Mouse (Mus musculus): ENCODE data around the gene Dlk2. TPM values are rescaled to one million over a fixed set of nuclear protein-coding genes. Genes with fewer than 3 reads are reported as not detected.

The Dlk2 gene
- polyA plus RNA-seq, 1 experiment from 2014 or later = 1.3 TPM

DNA sequence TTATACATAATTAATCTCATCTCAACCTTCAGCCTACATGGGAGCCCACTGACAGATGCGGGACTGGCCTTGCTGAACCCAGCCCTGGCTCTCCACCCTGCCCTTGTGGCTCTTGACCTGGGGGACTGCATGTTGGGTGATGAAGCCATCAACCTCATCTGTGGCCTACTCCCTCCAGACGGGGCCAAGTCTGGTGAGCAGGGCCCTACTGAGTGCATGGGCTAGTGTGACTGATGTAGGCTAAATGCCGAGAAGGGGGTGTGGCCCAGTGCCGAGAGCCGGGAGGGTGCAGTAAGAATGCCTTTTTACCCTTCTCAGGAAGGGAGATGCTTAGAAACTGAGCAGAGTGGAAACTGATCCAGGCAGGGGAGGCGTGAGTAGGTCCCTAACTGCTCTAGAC, 42.1 kb upstream of the Dlk2 start:
- Histone ChIP-seq H3K9ac (ENCODE audit: low read depth, low read length) (no peak overlapping the region), H3K36me3 (ENCODE audit: control insufficient read depth, insufficient read depth, low read length) (peaks cover 10% of the 10 kb centered on the region; the same call in 1 of the 2 replicates), H3K4me3 (ENCODE audit: low read depth, low read length) (no peak overlapping the region), H3K4me2 (replicated peaks; ENCODE audit: low read depth, low read length) (peak overlapping the region; percentile 99; the same call in 1 of the 2 replicates), H3K4me1 (replicated peaks; ENCODE audit: control insufficient read depth, insufficient read depth, low read length) (peaks cover 9% of the 10 kb centered on the region; the same call in 1 of the 2 replicates), H3K27me3 (ENCODE audit: control insufficient read depth, insufficient read depth, low read length) (peaks cover 9% of the 10 kb centered on the region; the same call in 1 of the 2 replicates), H3K9me3 (ENCODE audit: control insufficient read depth, low read length) (no peaks in the 10 kb centered on the region), H3K27ac (ENCODE audit: low read depth, low read length) (no peak overlapping the region)
- 27% methylated on average over 6 of the region's 6 CpGs for WGBS
- ATAC-seq (ENCODE audit: low FRiP score) (no peak), DNase-seq (ENCODE audit: low spot score) (peak; percentile 11)

DNA sequence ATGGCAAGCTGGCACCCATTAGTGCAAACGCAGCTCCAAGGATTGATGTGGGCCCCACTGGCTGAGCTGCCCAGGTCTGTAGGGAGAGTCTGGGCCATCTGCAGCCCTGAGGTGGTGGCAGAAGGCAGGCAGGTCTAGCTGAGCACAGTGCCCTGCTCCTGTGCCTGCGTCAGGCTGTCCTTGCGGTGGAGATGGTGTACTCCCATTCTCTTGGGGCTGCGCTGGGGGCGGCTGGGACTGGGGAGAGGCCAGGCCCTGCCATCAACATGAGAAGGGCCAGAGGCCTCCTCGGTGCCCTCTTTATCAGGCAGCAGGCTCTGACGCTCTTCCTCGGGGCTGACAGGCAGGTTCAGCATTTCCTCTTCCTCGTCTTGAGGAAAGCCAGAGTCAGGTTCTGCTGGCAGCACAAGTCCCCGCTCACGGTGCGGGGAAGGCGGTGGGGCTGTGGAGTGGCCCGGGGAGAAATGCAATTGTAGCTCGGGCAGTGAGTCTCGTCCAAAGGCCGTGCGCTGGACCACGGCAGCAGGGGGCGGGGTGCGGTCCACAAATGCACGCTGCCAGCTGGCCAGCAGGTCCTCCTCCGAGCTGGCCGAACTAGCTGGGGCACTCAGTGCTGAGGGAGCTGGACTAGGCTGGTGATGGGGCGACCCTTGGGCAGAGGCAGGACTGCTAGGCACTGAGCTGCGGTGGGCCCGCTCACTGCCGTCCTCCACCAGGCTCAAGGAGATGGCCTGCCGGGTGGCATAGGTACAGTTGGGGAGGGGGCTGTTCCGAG, 38.8 kb upstream of the Dlk2 start:
- peaks cover 5% of the 10 kb centered on the region; the same call in 1 of the 2 replicates for H3K4me1 ChIP-seq (replicated peaks; ENCODE audit: control insufficient read depth, insufficient read depth, low read length)
- peaks cover 9% of the 10 kb centered on the region; the same call in 1 of the 2 replicates for H3K27me3 ChIP-seq (ENCODE audit: control insufficient read depth, insufficient read depth, low read length)
- H3K4me3 ChIP-seq (ENCODE audit: low read depth, low read length) = no peak overlapping the region
- 85% methylated on average over 30 of the region's 30 CpGs for WGBS
- no peak overlapping the region for H3K9ac ChIP-seq (ENCODE audit: low read depth, low read length)
- H3K27ac ChIP-seq (ENCODE audit: low read depth, low read length) = no peak overlapping the region
- no peaks in the 10 kb centered on the region for H3K9me3 ChIP-seq (ENCODE audit: control insufficient read depth, low read length)
- no peak for ATAC-seq (ENCODE audit: low FRiP score)
- DNase-seq (ENCODE audit: low spot score) = no peak
- H3K4me2 ChIP-seq (replicated peaks; ENCODE audit: low read depth, low read length) = no peak overlapping the region
- H3K36me3 ChIP-seq (ENCODE audit: control insufficient read depth, insufficient read depth, low read length) = peaks cover 8% of the 10 kb centered on the region; the same call in 1 of the 2 replicates

DNA sequence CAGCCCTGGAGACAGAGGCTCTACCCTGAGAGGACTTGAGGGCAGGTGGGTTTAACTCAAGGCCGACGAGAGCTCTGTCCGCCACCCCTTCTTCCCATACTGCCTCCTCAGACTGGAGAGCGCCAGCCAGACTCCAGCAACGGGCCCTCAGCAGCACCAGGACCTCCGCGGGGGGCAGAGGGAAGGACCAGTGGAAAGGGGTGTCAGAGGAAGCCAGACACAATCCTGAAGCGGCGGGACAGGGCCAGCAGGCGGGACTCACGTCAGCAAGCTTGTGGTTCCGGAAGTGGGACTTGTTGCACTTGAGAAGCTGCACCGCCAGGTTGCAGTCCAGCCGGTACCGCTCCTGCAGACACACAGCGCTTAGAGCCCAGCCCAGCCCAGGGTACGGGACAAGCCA, 37.5 kb upstream of the Dlk2 start:
- WGBS = 91% methylated on average over 17 of the region's 17 CpGs
- ATAC-seq (ENCODE audit: low FRiP score) = no peak
- H3K9ac ChIP-seq (ENCODE audit: low read depth, low read length) = no peak overlapping the region

DNA sequence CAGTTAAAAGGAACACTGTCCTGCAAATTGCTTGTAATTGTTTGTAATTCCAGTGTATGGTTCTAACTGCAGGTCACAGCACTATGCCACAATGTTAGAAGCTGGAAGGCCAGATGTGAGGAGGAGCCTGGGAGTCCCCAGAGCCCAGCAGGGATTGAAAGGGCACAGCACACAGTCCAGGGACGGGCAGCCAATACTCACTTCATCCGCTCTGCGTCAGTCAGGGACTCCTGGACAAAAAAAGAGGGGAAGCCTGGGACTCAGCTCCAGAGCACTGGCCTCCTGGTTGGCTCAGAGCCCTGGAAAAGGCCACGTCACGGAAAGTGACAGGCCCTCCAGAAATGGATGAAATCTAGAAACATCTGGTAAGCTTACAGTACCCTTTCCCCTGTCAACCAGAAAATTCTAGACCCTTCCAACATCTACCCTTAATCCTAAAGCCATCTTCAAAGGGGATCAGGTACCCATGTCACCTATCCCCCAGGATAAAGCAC, 35.0 kb upstream of the Dlk2 start:
- 91% methylated on average over 5 of the region's 5 CpGs for WGBS
- no peak overlapping the region for H3K27ac ChIP-seq (ENCODE audit: low read depth, low read length)
- DNase-seq (ENCODE audit: low spot score) (no peak), ATAC-seq (ENCODE audit: low FRiP score) (no peak)
- H3K4me2 ChIP-seq (replicated peaks; ENCODE audit: low read depth, low read length) = no peak overlapping the region
- 0 out of 2 replicates have a peak, but pooled peaks cover 2% of the 10 kb centered on the region for H3K4me1 ChIP-seq (replicated peaks; ENCODE audit: control insufficient read depth, insufficient read depth, low read length)
- no peak overlapping the region for H3K4me3 ChIP-seq (ENCODE audit: low read depth, low read length)
- no peaks in the 10 kb centered on the region for H3K9me3 ChIP-seq (ENCODE audit: control insufficient read depth, low read length)
- H3K36me3 ChIP-seq (ENCODE audit: control insufficient read depth, insufficient read depth, low read length) = peaks cover 8% of the 10 kb centered on the region; the same call in 1 of the 2 replicates
- no peaks in the 10 kb centered on the region for H3K27me3 ChIP-seq (ENCODE audit: control insufficient read depth, insufficient read depth, low read length)
- H3K9ac ChIP-seq (ENCODE audit: low read depth, low read length) = no peak overlapping the region

More for the DNA sequence above, 37.5 kb upstream of the Dlk2 start:
- peaks cover 8% of the 10 kb centered on the region; the same call in 1 of the 2 replicates for H3K27me3 ChIP-seq (ENCODE audit: control insufficient read depth, insufficient read depth, low read length)
- no peak overlapping the region for H3K4me2 ChIP-seq (replicated peaks; ENCODE audit: low read depth, low read length)
- peaks cover 8% of the 10 kb centered on the region; the same call in 1 of the 2 replicates for H3K36me3 ChIP-seq (ENCODE audit: control insufficient read depth, insufficient read depth, low read length)
- H3K9me3 ChIP-seq (ENCODE audit: control insufficient read depth, low read length) = no peaks in the 10 kb centered on the region
- H3K4me3 ChIP-seq (ENCODE audit: low read depth, low read length) = no peak overlapping the region
- H3K4me1 ChIP-seq (replicated peaks; ENCODE audit: control insufficient read depth, insufficient read depth, low read length) = peaks cover 3% of the 10 kb centered on the region; the same call in 1 of the 2 replicates
- no peak for DNase-seq (ENCODE audit: low spot score)
- no peak overlapping the region for H3K27ac ChIP-seq (ENCODE audit: low read depth, low read length)

DNA sequence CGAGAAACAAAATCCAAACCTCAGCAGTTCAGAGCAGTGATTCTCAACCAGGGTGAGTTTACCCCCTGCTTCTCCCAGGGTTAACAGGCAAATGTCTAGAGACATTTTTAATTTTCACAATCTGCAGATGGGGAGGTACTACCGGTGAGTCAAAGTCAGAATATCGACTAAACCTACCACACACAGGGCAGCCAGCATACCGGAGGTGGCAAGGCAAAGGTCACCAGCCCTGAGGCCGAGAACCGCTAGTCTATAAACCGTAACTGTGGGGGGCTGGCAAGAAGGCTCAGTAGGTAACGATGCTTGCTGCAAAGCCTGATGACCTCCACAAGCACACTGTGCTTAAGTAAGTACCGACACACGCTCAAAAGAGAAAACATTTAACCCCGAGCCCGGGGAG, 31.7 kb upstream of the Dlk2 start:
- Histone ChIP-seq H3K27ac (ENCODE audit: low read depth, low read length) (no peak overlapping the region), H3K27me3 (ENCODE audit: control insufficient read depth, insufficient read depth, low read length) (no peaks in the 10 kb centered on the region), H3K4me2 (replicated peaks; ENCODE audit: low read depth, low read length) (no peak overlapping the region), H3K9ac (ENCODE audit: low read depth, low read length) (no peak overlapping the region), H3K9me3 (ENCODE audit: control insufficient read depth, low read length) (no peaks in the 10 kb centered on the region), H3K4me3 (ENCODE audit: low read depth, low read length) (no peak overlapping the region), H3K4me1 (replicated peaks; ENCODE audit: control insufficient read depth, insufficient read depth, low read length) (0 out of 2 replicates have a peak, but pooled peaks cover 2% of the 10 kb centered on the region), H3K36me3 (ENCODE audit: control insufficient read depth, insufficient read depth, low read length) (peaks cover 3% of the 10 kb centered on the region; the same call in 1 of the 2 replicates)
- 85% methylated on average over 12 of the region's 12 CpGs for WGBS
- no peak for ATAC-seq (ENCODE audit: low FRiP score)
- no peak for DNase-seq (ENCODE audit: low spot score)

DNA sequence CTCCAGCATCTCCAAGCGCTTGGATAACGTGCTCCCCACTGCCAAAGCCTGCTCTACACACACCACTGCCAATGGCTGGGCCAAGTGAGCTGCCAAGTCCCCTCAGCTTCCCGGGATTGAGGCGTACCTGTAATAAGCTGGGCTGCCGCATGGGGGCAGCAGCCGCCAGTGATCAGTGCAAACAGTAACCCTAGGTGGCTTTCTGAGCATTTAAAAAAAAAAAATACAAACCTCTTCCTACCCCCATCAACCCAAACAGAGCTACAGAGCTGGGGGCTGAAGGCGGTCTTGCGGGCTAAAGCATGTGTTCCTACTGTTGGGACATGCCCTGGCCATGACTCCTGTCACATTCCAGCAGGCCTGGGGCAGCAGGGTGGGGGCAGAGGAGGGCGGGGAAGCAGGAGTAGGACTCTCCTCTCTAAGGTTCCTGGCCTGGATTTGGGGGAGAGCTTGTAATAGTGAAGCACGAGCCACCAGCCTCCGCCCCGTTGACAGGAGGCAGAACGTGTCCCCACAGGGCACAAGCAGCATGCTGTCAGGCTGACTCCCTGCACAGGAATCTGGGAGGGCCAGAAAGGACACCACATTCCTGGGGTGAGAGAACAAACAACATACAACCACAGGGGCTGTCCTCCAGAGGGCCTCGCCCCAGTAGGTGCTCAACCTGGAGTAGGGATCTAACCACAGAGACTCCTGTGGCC, 31.2 kb upstream of the Dlk2 start:
- no peak overlapping the region for H3K4me3 ChIP-seq (ENCODE audit: low read depth, low read length)
- H3K9ac ChIP-seq (ENCODE audit: low read depth, low read length) = no peak overlapping the region
- peaks cover 5% of the 10 kb centered on the region; the same call in 1 of the 2 replicates for H3K36me3 ChIP-seq (ENCODE audit: control insufficient read depth, insufficient read depth, low read length)
- peak; percentile 48; the same call in 1 of the 2 replicates for ATAC-seq (ENCODE audit: low FRiP score)
- H3K27me3 ChIP-seq (ENCODE audit: control insufficient read depth, insufficient read depth, low read length) = no peaks in the 10 kb centered on the region
- 27% methylated on average over 14 of the region's 14 CpGs for WGBS
- no peak overlapping the region for H3K27ac ChIP-seq (ENCODE audit: low read depth, low read length)
- H3K4me1 ChIP-seq (replicated peaks; ENCODE audit: control insufficient read depth, insufficient read depth, low read length) = 0 out of 2 replicates have a peak, but pooled peaks cover 2% of the 10 kb centered on the region
- peak; percentile 86 for DNase-seq (ENCODE audit: low spot score)
- no peaks in the 10 kb centered on the region for H3K9me3 ChIP-seq (ENCODE audit: control insufficient read depth, low read length)
- H3K4me2 ChIP-seq (replicated peaks; ENCODE audit: low read depth, low read length) = no peak overlapping the region

DNA sequence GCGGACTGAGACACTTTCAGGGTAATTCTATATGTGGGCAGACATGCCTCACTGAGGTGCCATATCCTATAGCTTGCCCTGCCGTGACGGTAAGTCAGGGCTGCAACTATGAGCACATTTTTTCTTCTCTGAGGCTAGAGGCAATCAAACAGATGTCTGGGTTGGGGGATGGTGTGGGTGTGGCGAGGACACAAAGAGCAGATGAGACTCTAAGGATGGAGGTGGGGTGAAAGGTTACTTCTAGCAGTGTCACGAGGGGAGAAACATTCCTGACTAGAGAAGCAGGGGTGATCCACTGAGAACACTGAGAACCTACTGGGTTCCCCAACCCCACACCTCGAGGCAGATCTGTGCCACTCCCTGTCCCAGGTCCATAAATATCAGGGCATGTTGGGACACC, 30.2 kb upstream of the Dlk2 start:
- no peak overlapping the region for H3K27ac ChIP-seq (ENCODE audit: low read depth, low read length)
- 0 out of 2 replicates have a peak, but pooled peaks cover 2% of the 10 kb centered on the region for H3K4me1 ChIP-seq (replicated peaks; ENCODE audit: control insufficient read depth, insufficient read depth, low read length)
- 77% methylated on average over 6 of the region's 6 CpGs for WGBS
- H3K4me2 ChIP-seq (replicated peaks; ENCODE audit: low read depth, low read length) = no peak overlapping the region
- ATAC-seq (ENCODE audit: low FRiP score) (no peak), DNase-seq (ENCODE audit: low spot score) (no peak)
- H3K36me3 ChIP-seq (ENCODE audit: control insufficient read depth, insufficient read depth, low read length) = peaks cover 6% of the 10 kb centered on the region; the same call in 1 of the 2 replicates
- no peaks in the 10 kb centered on the region for H3K9me3 ChIP-seq (ENCODE audit: control insufficient read depth, low read length)
- no peak overlapping the region for H3K4me3 ChIP-seq (ENCODE audit: low read depth, low read length)
- H3K27me3 ChIP-seq (ENCODE audit: control insufficient read depth, insufficient read depth, low read length) = no peaks in the 10 kb centered on the region
- no peak overlapping the region for H3K9ac ChIP-seq (ENCODE audit: low read depth, low read length)

DNA sequence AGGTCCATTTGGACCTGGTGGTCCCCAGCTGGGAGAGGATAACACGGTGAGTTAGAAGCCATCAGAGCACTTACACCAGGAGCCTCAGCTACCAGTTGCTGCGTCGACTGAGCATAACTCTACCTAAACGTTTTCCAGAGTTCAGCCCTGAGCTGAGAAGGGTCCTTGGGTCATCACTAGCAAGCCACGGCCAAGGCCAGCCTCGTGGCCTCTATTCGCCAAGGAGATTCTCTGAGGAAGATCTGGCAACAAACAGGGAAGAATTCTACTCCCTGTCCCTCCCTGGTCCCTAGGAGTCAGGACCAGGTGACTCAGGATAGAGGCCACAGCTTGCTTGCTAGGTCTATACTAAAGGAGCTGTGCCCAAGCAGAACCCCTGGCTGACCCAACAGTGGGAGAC, 29.7 kb upstream of the Dlk2 start:
- Histone ChIP-seq H3K4me2 (replicated peaks; ENCODE audit: low read depth, low read length) (no peak overlapping the region), H3K27me3 (ENCODE audit: control insufficient read depth, insufficient read depth, low read length) (no peaks in the 10 kb centered on the region), H3K9ac (ENCODE audit: low read depth, low read length) (no peak overlapping the region), H3K4me1 (replicated peaks; ENCODE audit: control insufficient read depth, insufficient read depth, low read length) (0 out of 2 replicates have a peak, but pooled peaks cover 2% of the 10 kb centered on the region), H3K36me3 (ENCODE audit: control insufficient read depth, insufficient read depth, low read length) (peaks cover 6% of the 10 kb centered on the region; the same call in 1 of the 2 replicates), H3K4me3 (ENCODE audit: low read depth, low read length) (no peak overlapping the region), H3K27ac (ENCODE audit: low read depth, low read length) (no peak overlapping the region), H3K9me3 (ENCODE audit: control insufficient read depth, low read length) (no peaks in the 10 kb centered on the region)
- ATAC-seq (ENCODE audit: low FRiP score) (no peak), DNase-seq (ENCODE audit: low spot score) (no peak)
- 82% methylated on average over 7 of the region's 7 CpGs for WGBS

Measured in hindbrain, embryonic 11.5 days (tissue).